Mouse (Mus musculus) mouse embryonic stem cell (cell line): ENCODE data around the gene Atxn2.

Experiments used
- in situ Hi-C, 2 experiments: fragments of 300-500 bp; cut with MboI; formaldehyde crosslinking; loops; 1 replicate in 1 of 2; 3 replicates in 1 of 2; pipeline ENCODE4 v1.14.3; 2019 to 2020; ENCODE audit warnings: low sequenced_read_pairs in 2 of 2, low pct_unique_long_range_greater_than_20kb in 1 of 2, mixed read lengths in 1 of 2; ENCODE audit not compliant: unreplicated experiment in 1 of 2

Atxn2 gene

GRCm38 (mm10) chr5:121809667-121810224 lies 98.6 kb downstream of the Atxn2 start:
- in situ Hi-C loops = no loop called here

GRCm38 (mm10) chr5:121810331-121811151 lies 99.4 kb downstream of the Atxn2 start:
- in situ Hi-C loops = no loop called here

GRCm38 (mm10) chr5:121811485-121811931 lies 100.4 kb downstream of the Atxn2 start:
- in situ Hi-C loops = no loop called here

- in situ Hi-C loops = no loop called here
Observed at GRCm38 (mm10) chr5:121812526-121813243, 101.5 kb downstream of the Atxn2 start.

GRCm38 (mm10) chr5:121813744-121814143 lies 102.6 kb downstream of the Atxn2 start:
- in situ Hi-C loops = no loop called here

- in situ Hi-C loops = no loop called here
Observed at GRCm38 (mm10) chr5:121815067-121815466, 103.9 kb downstream of the Atxn2 start.

- in situ Hi-C loops = no loop called here
Observed at GRCm38 (mm10) chr5:121815867-121816380, 104.8 kb downstream of the Atxn2 start.

- in situ Hi-C loops = no loop called here
Observed at GRCm38 (mm10) chr5:121816611-121817010, 105.5 kb downstream of the Atxn2 start.

GRCm38 (mm10) chr5:121817551-121817950 lies 106.4 kb downstream of the Atxn2 start:
- in situ Hi-C loops = no loop called here

GRCm38 (mm10) chr5:121818401-121818800 lies 107.3 kb downstream of the Atxn2 start:
- in situ Hi-C loops = no loop called here

- in situ Hi-C loops = no loop called here
Observed at GRCm38 (mm10) chr5:121818862-121819261, 107.7 kb downstream of the Atxn2 start.

GRCm38 (mm10) chr5:121819559-121819958 lies 108.4 kb downstream of the Atxn2 start:
- in situ Hi-C loops = no loop called here

- in situ Hi-C loops = no loop called here
Observed at GRCm38 (mm10) chr5:121820161-121820560, 109.0 kb downstream of the Atxn2 start.

GRCm38 (mm10) chr5:121820657-121821056 lies 109.5 kb downstream of the Atxn2 start:
- in situ Hi-C loops = no loop called here

GRCm38 (mm10) chr5:121821116-121821515 lies 110.0 kb downstream of the Atxn2 start:
- in situ Hi-C loops = no loop called here

GRCm38 (mm10) chr5:121821552-121821951 lies 110.4 kb downstream of the Atxn2 start:
- in situ Hi-C loops = no loop called here

- in situ Hi-C loops = no loop called here
Observed at GRCm38 (mm10) chr5:121822786-121823505, 111.8 kb downstream of the Atxn2 start.

GRCm38 (mm10) chr5:121823668-121824067 lies 112.5 kb downstream of the Atxn2 start:
- in situ Hi-C loops = no loop called here

GRCm38 (mm10) chr5:121824121-121824520 lies 113.0 kb downstream of the Atxn2 start:
- in situ Hi-C loops = no loop called here
